Mouse (Mus musculus): ENCODE data around the gene Slc12a7.
"Not testable (repeated sequence)": the region's sequence is repeated elsewhere in the genome, so short reads cannot be mapped to it uniquely, and the experiment has no call there.

The Slc12a7 gene

DNA sequence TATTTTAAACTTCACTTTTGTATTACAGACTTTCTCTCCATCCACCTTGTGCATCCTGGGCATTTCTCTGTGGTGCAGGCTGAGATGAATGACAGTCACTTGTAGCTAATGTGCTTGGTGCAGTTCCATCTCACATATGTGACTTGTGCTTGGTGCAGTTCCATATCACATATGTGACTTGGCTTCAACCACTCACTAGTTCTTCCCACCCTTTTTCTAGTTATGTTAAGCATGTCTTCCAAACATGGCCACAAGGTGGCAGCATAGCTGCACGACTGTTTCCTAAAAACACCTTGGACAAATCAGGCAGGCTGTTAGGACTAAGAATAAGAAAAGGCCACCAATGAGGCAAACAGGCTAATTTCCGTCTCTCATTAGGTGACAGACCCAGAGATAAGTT is 14.7 kb upstream of the Slc12a7 start:
- DNase-seq (ENCODE audit: low spot score) = peak; percentile 24

DNA sequence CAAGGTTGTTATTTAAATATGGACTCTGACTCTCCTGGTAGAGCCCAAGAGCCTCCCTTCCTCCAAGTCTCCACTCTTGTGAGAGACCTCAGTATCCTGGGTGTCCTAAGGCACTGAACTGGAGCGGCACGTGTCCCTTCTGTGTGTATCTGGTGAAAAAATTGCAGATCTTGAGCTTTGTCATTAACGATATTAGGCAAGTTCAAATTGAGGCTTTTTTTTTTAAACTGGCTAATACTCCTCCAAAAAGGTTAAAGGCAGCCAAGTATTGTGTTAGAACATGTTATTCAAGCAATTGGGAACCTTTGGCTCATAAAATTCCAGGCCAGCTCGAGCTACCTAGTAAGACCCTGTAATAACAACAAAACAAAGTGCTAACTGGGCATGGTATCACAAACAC is 12.7 kb upstream of the Slc12a7 start:
- DNase-seq (ENCODE audit: low spot score) = no peak

DNA sequence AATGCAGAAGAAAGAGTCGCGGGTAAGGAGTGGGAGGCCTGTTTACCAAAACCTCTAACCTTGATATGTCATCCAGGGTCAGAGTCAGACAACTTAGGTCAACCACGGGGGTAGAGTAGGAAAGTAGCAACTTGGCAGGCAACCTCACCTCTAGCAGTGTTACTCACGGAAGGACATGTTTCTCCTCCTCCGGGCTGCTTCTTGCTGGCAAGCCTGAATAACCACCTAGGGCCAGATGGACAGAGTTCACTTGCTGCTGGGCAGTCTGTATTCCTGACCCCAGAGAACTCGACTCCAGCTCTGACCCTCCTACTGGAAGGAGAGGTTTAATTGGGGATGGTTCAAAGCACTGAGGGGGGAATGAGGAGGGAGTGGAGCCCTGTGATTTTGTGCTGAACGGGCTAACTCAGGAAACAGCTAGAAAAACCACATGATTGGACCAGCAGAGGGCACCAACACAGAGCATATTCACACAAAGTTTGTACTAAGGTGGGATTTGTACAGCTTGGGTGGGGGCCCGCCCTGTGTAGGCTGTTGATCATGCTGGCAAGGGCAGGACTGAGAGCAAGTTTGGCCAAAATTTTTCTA is 9.7 kb upstream of the Slc12a7 start:
- no peak for DNase-seq (ENCODE audit: low spot score)

DNA sequence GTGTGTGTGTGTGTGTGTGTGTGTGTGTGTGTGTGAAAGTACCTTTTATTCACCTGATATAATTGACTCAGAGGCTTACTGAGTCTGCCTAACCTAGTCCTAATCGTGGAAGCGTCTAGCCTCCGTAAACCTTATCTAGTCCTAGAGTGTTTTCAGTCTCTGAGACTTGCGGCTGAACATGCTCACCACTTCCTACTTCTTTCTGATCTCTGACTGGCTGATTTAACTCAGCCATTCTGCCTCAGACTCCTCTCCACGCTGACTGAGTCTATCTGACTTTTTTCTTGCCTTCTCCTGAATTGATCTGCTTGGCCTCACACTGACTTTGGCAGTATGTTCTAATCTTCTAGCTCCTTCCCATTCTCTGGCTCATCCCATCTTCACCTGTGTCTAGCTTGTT is 7.6 kb upstream of the Slc12a7 start:
- DNase-seq (ENCODE audit: low spot score) = no peak

DNA sequence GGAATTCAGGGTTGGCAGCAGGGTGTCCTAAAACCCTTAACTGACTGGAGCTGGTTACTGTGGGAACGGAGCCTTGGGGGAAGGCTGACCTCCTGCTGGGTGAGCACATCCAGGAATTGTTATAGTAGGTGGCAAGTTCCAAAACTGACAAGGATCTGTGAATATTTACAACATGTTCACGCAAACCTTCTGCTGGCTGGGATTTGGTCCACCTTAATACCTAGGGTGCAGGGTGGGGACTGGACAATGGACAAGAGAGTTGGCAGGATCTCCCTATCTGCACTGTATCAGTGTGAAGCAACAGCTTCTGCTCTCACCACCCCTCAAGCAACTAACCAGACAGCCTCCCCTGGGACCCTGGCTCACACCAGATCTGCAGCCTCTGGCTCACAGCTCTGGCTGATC is 5.3 kb upstream of the Slc12a7 start:
- no peak for DNase-seq (ENCODE audit: low spot score)

DNA sequence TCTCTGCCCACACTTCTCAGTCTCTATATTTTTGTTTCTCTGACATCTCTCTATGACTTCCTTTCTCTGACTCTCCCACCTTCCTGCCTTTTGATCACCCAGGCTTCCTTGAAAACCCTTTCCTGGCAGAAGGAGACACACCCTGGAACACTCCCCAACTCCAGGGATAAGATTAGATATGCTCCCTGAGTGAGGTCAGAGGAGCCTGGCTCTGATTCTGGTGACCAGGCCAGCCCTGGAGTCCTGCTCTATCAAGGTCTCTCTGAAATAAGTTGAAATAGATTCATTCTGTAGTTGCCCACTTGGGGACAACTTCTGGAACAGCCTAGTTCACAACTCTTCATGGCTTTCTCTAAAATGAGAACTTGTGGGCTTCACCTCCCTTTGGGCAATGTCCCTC is 4.3 kb upstream of the Slc12a7 start:
- DNase-seq (ENCODE audit: low spot score) = no peak

DNA sequence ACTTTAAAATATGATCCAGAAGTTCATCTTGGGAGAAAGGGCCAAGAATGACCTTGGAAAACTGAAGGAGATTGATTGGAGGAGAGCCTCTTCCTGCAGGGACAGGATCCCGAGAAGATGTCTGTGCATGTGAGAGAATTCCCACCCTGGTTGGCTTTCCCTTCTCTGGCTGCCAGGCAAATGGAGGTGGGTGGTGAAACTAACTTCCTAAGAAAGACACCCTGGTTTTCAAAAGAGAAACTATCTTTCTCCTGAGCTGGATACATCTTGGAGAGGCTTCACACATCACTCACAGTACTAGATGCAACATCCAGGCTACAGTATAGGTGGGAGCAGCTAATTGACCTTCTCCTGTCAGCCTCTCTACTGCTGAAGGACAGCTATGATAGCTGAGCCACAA is 2.0 kb upstream of the Slc12a7 start:
- no peak for DNase-seq (ENCODE audit: low spot score)

DNA sequence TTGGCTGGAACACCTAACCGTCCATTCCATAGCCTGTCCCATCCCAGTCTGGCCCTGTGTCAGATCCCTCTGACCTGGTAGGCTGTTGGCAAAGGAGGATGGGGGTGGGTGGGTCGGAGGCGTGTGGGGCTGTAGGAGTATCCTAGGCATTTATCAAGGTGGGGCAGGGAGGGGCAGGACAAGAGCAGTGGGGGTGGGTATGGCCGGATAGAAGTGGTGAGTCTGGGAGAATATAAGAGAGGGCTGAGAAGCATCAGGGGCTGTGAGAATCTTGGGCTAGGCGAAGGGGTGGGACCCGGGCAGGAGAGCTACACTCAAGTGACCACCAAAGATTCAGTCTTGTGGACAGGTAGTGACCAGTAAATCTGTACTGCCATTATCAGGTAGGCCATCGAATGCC is 659 bp upstream of the Slc12a7 start:
- DNase-seq (ENCODE audit: low spot score) = no peak

DNA sequence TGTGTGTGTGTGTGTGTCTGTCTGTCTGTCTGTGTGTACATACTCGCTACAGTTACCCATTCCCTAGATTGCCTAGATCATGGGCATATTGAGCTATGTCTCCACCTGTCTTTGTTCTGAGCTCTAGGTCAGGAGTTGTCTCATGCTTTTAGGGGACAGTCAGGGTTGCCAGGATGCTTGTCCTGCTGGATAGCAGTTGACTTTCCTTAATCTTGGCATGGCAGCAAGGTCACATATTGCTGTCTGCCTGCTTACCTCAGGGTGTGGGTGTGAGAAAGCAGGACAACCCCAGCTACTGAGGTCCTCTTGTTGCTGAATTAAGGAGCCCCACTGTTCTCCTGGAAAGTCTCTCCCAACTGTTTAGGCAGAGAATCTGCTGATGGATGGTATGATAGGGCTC is 1.5 kb downstream of the Slc12a7 start:
- no peak for DNase-seq (ENCODE audit: low spot score)

DNA sequence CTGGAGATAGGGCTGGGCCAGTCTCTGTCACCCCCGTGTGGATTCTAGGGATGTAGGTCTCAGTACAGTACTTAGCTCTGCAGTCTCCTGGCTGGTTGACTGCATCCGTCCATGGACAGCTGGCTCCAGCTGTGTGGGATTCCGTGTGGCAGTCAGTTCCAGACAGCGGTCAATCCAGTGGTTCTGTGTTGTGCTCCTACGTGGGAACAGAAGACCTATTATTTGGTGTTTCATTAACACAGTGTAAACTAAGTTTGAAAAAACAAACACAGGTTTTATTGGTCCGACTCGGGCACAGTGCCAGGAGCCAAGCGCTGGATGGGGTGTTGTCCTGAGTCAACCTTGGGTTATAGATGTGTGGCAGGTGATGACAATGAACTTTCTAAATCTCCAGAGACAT is 2.4 kb downstream of the Slc12a7 start:
- no peak for DNase-seq (ENCODE audit: low spot score)

DNA sequence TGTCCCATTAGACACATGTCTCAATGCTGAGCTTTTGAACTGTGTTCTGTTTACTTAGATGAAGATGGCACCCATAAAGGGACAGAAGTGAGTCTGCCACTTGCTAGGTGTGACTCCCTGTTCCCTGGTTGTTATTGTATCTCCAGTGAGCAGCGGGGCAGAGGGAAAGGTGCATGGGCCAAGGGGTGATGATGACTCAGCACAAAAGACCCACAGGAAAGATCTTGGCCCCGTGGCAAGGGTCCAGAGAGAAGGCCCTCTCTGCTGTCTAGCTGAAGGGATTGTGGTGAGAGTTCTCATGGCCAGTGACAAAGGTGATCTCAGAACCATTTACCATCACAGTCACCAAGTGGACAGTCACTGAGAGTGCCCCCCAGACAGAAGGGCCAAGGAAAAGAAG is 3.0 kb downstream of the Slc12a7 start:
- DNase-seq (ENCODE audit: low spot score) = no peak

DNA sequence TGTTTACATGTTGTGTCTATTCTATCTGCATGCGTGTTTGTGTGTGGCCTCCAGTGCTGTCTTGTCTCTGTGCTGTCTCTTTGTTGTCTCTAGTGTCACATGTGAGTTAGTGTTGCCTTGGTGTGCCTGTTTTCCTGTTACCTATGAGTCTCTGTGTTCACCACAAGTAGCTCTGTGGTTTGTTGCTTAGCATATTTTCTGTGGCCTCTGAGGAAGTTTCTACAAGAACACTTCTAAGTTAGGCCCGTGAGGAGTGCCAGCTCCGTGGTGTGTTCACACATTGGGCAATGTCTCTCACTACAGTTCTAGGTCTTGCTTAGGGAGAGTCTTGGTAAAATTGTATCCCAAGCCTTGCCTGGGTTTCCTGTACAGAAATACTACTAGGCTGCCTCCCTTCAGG is 4.0 kb downstream of the Slc12a7 start:
- DNase-seq (ENCODE audit: low spot score) = no peak

DNA sequence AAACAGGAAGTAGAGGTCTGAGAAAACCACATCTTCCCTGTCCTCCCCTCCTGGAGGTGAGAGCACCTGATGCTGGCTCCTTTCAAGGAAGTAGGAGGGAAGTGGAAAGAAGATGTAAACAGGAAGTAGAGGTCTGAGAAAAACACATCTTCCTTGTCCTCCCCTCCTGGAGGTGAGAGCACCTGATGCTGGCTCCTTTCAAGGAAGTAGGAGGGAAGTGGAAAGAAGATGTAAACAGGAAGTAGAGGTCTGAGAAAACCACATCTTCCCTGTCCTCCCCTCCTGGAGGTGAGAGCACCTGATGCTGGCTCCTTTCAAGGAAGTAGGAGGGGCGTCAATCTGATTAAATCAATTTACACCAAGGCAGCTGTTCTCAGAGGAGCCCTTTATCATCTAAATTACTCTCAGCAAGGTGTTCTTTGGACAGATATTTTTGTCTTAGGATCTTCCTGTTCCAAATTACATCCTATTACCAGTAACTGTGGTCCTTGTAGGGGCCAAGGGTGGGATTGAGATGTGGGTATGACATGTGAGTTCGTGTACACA is 7.6 kb downstream of the Slc12a7 start:
- DNase-seq (ENCODE audit: low spot score) = not testable (repeated sequence)

DNA sequence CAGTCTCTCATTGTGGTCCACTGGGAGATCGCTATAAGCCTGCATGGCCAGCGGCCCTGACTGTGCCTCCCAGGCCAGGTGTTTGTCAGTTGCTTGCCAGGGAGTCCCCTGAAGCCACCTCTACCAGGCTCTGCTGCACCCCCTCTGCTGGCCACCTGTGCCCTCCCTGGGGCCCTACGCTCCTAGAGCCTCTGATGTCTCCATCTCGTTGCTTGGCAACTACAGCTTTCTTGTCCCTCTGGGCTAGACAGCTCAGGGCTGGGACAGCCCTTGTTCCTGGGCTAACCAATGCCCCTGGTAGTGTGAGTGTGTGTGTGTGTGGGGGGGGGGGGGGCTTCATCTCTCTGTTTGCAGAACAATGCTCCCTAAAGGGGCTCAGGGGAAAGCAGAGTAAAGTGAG is 10.1 kb downstream of the Slc12a7 start:
- DNase-seq (ENCODE audit: low spot score) = no peak

DNA sequence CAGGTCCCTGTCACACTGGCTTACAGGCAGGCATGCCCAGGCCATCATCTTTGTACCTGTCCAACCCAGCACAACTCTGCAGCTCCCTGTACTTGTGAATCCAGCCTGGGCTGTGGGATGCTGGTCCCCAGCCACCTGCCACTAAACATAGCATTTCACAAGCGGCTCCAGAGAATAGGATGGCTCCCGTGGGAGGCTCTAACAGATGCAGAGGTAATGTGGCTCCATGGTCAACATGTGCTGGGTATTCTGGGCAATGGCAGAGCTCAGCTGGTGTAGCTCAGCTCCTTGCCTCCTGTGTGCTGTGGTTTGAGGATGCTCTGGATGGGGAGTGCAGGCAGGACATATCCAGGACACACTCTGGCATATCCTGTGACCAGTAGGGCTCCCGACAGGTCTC is 10.8 kb downstream of the Slc12a7 start:
- DNase-seq (ENCODE audit: low spot score) = no peak

DNA sequence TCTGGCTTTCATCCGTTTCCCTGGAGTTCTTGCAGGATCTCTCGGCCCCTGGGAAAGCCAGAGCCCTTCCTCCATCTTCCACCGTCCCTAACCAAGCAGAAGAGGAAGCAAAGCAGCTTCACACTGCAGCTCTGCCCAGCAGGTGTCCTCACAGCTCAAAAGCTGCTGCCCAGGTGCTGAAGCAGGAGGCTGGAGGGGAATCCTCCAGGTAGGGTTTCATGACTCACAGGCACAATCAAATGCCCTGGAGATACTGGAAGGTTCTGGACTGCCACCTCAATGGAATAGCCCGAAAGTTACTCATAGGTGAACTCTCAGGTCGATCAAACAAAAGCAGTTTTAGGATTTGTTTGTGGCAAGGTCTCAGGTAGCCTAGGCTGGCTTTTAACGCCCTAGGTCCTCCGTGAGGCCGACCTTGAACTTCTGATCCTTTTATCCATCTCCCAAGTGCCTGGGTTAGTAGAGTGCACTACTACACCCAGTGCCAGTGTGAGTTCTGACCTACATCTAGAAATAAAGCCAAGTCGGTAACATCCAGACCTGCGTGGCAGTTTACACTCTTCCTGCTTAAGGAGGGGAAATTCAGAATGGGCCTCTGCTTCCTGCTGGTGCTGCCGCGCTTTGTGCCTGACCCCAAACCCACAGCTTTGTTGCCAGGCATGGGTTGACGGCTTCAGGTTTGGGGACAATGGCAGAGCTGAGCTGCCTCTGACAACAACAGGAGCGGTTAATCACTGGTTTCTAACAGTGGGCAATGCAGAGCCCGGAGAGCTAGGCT is 16.0 kb downstream of the Slc12a7 start:
- no peak for DNase-seq (ENCODE audit: low spot score)

DNA sequence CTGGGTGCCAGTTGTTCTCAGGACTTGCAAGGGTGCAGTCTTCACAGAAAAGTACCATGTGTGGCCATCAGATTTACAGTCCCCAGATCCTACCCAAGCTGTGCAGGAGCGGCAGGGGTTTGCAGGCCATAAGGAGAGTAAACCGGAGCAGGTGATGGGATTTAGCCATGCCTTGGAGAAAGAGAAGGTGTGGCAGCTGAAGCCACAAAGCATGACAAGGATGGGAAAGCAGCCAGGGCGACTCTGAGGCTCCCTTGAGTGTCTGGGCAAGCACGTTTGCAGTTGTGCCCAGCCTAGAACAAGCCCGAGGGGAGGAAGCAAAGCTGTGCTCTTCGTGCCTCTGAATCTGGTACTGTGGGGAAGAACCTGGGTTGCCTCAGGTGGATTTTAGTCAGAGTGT is 17.5 kb downstream of the Slc12a7 start:
- no peak for DNase-seq (ENCODE audit: low spot score)

DNA sequence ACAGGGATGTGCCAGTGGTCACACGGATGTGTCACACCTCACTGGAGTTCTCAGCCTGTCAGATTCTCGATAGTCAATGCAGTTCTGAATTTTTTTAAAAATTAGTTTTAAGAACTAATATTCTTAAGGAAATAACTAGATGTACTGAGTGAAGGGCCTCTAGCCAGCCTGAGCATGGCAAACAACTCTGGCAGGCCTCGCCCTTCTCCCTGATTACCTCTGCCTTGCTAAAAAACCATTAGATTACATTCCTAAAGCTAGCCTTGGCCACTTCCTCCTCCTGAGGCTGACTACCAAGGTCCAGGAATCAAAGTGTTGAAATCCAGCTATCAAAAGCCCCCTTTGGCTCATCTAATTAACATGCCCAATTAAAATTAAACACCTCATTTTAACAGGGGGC is 18.4 kb downstream of the Slc12a7 start:
- DNase-seq (ENCODE audit: low spot score) = no peak

DNA sequence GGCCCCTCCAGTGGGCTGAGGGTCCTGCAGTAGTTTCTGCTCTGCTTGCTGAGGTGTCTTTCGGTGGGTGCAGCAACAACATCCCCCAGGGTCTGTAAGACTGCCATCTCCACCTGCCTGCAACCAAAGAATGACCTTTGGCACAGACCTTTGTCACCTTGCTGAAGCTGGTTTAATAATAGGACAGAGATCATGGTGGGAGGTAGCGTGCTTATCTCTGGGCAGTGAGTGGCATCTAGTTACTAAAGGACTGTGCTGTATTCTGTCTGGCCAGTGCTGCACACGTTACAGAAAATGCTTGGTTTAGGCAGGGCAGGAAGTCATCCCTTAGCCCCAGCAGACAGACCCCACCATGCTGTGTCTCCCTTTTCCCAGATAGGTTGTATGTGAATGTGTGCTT is 22.9 kb downstream of the Slc12a7 start:
- no peak for DNase-seq (ENCODE audit: low spot score)

DNA sequence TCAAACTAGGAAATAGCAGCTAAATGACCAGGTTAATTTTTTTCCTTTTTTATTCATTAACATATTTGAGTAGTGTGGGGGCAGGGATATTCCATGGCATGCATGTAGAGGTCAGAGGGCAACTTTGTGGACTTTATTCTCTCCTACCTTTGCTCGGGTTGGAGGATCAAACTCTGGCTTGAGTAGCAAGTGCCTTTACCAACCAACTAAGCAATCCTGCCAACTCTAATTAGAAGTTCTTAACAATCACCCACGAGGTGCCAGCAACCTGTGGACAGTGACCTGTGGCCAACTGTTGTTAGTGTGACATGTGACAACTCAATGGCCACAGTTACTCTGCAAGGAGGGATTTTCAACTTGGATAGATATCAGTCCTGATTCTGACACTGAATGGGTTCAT is 24.0 kb downstream of the Slc12a7 start:
- no peak for DNase-seq (ENCODE audit: low spot score)

DNA sequence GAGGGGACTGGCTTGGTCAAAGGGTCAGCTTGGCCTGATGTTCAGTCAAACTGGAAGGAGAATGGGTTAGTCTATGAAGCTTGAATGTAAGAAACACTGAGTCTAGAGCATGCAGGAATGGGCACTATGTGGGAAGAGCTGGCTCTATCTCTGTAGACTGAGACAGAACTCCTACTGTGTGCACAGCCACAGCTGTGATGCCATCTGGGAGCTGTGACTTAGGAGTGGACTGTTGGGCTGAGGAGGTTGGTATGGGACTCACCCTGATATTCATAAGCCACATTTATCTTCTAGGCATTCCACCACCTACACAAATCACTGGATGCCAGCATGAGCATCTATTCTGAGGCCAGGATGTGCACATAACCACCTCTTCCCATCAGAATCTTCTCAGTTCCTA is 24.5 kb downstream of the Slc12a7 start:
- no peak for DNase-seq (ENCODE audit: low spot score)

DNA sequence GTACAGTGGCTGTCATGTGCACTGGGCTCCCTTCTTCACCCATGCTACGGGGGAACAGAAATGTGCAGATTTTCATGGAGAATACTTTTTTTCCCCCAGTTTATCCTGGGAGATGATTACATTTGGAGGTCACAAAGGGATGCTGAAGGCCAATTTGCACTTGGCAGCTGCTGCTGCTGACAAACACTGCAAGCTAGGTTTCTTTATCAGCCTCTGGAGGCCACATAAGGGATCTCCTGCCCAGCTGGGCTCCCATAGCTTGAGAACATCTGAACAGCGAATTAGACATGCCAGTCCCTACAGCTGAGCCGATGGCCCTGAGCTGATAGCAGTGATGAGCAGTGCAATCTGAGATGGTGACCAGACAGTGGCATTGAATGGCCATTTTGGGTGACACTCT is 26.7 kb downstream of the Slc12a7 start:
- DNase-seq (ENCODE audit: low spot score) = no peak

DNA sequence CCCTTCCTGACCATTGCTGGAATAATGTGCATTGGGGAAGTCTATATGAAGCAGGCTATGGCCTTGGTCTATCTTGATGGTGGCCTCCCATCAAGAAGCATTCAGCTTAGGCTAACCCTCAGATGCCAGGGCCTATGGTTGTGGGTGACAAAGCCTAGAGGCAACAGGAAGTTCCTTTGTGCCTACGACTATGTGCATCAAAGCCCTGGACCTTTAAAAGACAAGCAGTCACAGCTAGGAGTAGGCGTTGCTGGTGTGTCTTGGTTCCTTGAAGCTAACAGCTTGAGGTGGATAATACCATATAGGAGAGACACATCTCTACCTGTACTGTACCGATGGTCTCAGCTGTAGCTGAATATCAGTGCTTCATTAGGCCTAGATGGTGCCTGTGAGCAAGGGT is 27.2 kb downstream of the Slc12a7 start:
- no peak for DNase-seq (ENCODE audit: low spot score)

DNA sequence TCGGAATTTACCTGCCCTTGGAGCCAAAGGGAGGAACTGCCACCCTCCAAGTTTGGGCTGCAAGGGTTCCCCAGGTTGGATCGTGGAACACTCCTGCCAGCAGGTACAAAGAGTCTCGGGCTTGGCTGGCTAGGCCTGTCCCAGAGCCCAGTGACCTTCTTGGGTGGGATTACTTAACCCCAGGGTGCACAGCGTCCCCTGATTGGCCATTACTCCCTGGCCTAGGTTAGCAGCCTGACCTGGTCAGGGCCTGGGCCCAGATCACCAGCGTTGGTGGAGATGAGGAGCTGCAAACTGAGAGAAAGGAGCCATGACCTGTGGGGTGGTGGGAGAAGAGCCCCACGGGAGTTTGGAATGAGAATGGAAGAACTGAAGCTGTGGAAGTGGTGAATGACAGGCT is 30.0 kb downstream of the Slc12a7 start:
- no peak for DNase-seq (ENCODE audit: low spot score)
